In the genomic region with DNA sequence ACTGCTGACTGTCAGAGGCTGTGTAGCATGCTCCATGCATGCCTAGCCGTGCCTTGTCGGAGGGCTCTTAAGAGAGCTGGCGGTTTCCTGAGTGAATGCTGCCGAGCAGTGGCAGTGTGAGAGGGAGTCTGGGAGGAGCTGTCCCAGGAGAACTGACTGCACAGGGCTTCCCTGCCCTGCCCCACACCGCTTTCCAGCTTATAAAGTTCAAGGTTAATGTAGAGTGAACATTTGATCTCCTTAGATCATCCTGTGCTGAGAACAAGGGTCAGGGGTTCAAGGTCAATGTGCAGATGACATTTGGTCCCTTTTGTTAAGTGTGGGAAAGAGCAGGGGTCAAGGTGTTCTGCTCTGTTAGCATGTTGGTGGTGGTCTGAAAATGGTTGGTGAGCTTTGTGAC, we compare ENCODE assay signal across 17 mouse cellular contexts.
"Had no signal": no experiment of that assay in that cellular context is flagged by ENCODE, and none has a peak within 500 bp of the region (broad histone marks: within the 10 kb centered on the region; RNA-seq: fewer than 3 reads in every experiment).

No protein-coding gene starts in this region.

- H3K4me3 ChIP-seq: layer of hippocampus, adult 2 months; limb, embryonic 13.5 days; midbrain, embryonic 10.5 days; neural tube, embryonic 13.5 days had no signal

- H3K27ac ChIP-seq: layer of hippocampus, adult 2 months; limb, embryonic 13.5 days; midbrain, embryonic 10.5 days; neural tube, embryonic 13.5 days had no signal

- DNase-seq: kidney, postnatal 10 days; kidney, postnatal 4 days; layer of hippocampus, postnatal 36 days; lung, embryonic 14.5 days; lung, postnatal 10 days; lung, postnatal 4 days; retina, postnatal 1 day; right cerebral cortex, postnatal 4 days; spleen, adult 18-20 months; thymus, adult 18-20 months; thymus, postnatal 25 days had no signal

- H3K27me3 ChIP-seq: limb, embryonic 13.5 days; neural tube, embryonic 13.5 days had no signal

- H3K4me1 ChIP-seq: limb, embryonic 13.5 days; midbrain, embryonic 10.5 days; neural tube, embryonic 13.5 days had no signal

- H3K9me3 ChIP-seq: limb, embryonic 13.5 days; midbrain, embryonic 10.5 days; neural tube, embryonic 13.5 days had no signal

- H3K9ac ChIP-seq: limb, embryonic 13.5 days; lung, embryonic 14.5 days; neural tube, embryonic 13.5 days had no signal

- H3K4me2 ChIP-seq: limb, embryonic 13.5 days; liver, embryonic 11.5 days; lung, embryonic 14.5 days; neural tube, embryonic 13.5 days had no signal

- ATAC-seq: midbrain, embryonic 16.5 days had no signal
